Mouse (Mus musculus): ENCODE results near the gene Mink1. TPM values are rescaled to one million over a fixed set of nuclear protein-coding genes. Genes with fewer than 3 reads are reported as not detected.
A peak's percentile ranks its signal among the peaks of the same experiment; 100 is the strongest.

Gene Mink1
- polyA plus RNA-seq, 1 experiment from 2014 or later = 9.8 TPM

DNA sequence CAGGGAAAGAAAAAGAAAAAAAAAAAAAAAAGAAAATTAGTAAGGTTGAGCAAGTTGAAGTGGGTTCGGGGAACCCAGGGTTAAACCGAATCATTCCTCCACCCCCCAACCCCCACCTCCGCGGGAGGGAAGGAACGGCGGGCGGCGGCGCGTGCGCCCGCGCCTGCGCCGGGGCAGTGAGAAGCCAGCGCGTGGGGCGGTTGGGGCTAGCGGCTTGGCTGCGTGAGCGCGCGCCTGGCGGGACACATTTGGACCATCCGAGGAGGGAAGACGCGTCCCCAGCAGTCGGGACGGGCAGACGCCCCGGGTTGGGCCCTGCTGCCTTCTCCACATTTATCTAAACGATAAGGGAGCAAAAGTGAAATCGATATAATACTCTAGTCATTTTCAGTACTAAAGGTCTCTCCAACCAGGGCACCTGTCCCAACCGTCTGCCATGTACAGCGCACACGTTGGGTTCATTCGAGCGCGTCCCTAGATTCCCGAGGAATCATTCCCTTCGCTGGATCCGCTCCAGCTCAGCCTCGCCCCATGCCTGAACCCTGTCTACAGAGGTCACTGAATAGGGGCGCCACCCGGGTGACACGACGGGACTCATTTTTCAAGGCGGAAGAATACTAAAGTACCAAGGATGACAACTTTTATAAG, 92.4 kb downstream of the Mink1 start:
- Histone ChIP-seq H3K4me3 (ENCODE audit: low read length) (peak overlapping the region; percentile 74), H3K9me3 (replicated peaks; ENCODE audit: control insufficient read depth, low read length) (no peaks in the 10 kb centered on the region), H3K9ac (ENCODE audit: low read length) (peak overlapping the region; percentile 78), H3K27ac (ENCODE audit: low read length) (peak overlapping the region; percentile 96), H3K4me1 (ENCODE audit: control insufficient read depth, insufficient read depth, low read length) (peaks cover 44% of the 10 kb centered on the region), H3K36me3 (ENCODE audit: control insufficient read depth, insufficient read depth) (peaks cover 27% of the 10 kb centered on the region), H3K27me3 (ENCODE audit: control insufficient read depth, insufficient read depth, low read length) (no peaks in the 10 kb centered on the region), H3K4me2 (ENCODE audit: low read depth, low read length) (peak overlapping the region; percentile 92)
- peak; percentile 55 for ATAC-seq (replicated peaks; ENCODE audit: extremely low read depth, insufficient read depth, low FRiP score)
- WGBS = under 1% methylated on average over 46 of the region's 48 CpGs

- ATAC-seq (replicated peaks; ENCODE audit: extremely low read depth, insufficient read depth, low FRiP score) = 0 out of 2 replicates have a peak, but pooled peaks have one; percentile 5
- H3K4me1 ChIP-seq (ENCODE audit: control insufficient read depth, insufficient read depth, low read length) = peaks cover 40% of the 10 kb centered on the region
- H3K27me3 ChIP-seq (ENCODE audit: control insufficient read depth, insufficient read depth, low read length) = no peaks in the 10 kb centered on the region
Observed at GRCm38 (mm10) chr11:70655571-70656455, 93.1 kb downstream of the Mink1 start.

GRCm38 (mm10) chr11:70656456-70656927, 93.8 kb downstream of the Mink1 start:
- Histone ChIP-seq H3K4me3 (ENCODE audit: low read length) (peak overlapping the region; percentile 74), H3K9me3 (replicated peaks; ENCODE audit: control insufficient read depth, low read length) (no peaks in the 10 kb centered on the region), H3K36me3 (ENCODE audit: control insufficient read depth, insufficient read depth) (peaks cover 19% of the 10 kb centered on the region), H3K27ac (ENCODE audit: low read length) (peak overlapping the region; percentile 96), H3K9ac (ENCODE audit: low read length) (peak overlapping the region; percentile 78), H3K27me3 (ENCODE audit: control insufficient read depth, insufficient read depth, low read length) (no peaks in the 10 kb centered on the region), H3K4me2 (ENCODE audit: low read depth, low read length) (peak overlapping the region; percentile 92), H3K4me1 (ENCODE audit: control insufficient read depth, insufficient read depth, low read length) (peaks cover 36% of the 10 kb centered on the region)
- peak; percentile 66 for ATAC-seq (replicated peaks; ENCODE audit: extremely low read depth, insufficient read depth, low FRiP score)
- 9% methylated on average over 16 of the region's 16 CpGs for WGBS

More at GRCm38 (mm10) chr11:70655571-70656455, 93.1 kb downstream of the Mink1 start:
- Histone ChIP-seq H3K9me3 (replicated peaks; ENCODE audit: control insufficient read depth, low read length) (no peaks in the 10 kb centered on the region), H3K36me3 (ENCODE audit: control insufficient read depth, insufficient read depth) (peaks cover 25% of the 10 kb centered on the region), H3K27ac (ENCODE audit: low read length) (peak overlapping the region; percentile 96), H3K4me2 (ENCODE audit: low read depth, low read length) (peak overlapping the region; percentile 92), H3K4me3 (ENCODE audit: low read length) (peak overlapping the region; percentile 74), H3K9ac (ENCODE audit: low read length) (peak overlapping the region; percentile 78)
- under 1% methylated on average over 61 of the region's 61 CpGs for WGBS

DNA sequence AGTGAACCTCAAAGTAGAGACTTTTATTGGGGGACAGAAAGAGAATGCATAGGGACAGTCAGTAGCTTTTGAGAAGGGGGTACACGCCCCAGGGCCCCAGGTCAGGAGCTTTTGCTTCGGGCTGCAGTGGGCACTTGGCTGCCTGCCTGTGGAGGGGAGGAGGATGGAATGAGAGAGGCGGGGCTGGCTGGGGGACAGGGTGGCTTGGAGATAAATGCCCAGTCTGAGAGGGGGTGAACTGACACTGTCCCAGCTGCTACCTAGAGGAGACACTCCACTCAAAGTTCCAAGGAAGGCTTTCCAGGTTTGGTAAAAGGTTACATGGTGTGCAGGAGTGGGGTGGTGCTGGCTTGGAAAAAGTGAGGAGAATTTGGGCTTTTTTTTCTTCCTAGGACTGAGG, 94.3 kb downstream of the Mink1 start, which contains the start of gene Eno3:
Gene Eno3, plus strand, starts transcription at position 239 of the 400 bp plus-strand sequence.
- WGBS = 11% methylated on average over 3 of the region's 3 CpGs
- peak within 1 kb of the TSS; percentile 78 for H3K9ac ChIP-seq (ENCODE audit: low read length)
- peak within 1 kb of the TSS; percentile 92 for H3K4me2 ChIP-seq (ENCODE audit: low read depth, low read length)
- H3K27ac ChIP-seq (ENCODE audit: low read length) = peak within 1 kb of the TSS; percentile 96
- H3K27me3 ChIP-seq (ENCODE audit: control insufficient read depth, insufficient read depth, low read length) = no peaks in the 10 kb centered on the region
- ATAC-seq (replicated peaks; ENCODE audit: extremely low read depth, insufficient read depth, low FRiP score) = peak; percentile 45
- H3K4me3 ChIP-seq (ENCODE audit: low read length) = peak within 1 kb of the TSS; percentile 74
- H3K36me3 ChIP-seq (ENCODE audit: control insufficient read depth, insufficient read depth) = peaks cover 15% of the 10 kb centered on the region
- H3K4me1 ChIP-seq (ENCODE audit: control insufficient read depth, insufficient read depth, low read length) = peaks cover 31% of the 10 kb centered on the region
- H3K9me3 ChIP-seq (replicated peaks; ENCODE audit: control insufficient read depth, low read length) = no peaks in the 10 kb centered on the region

DNA sequence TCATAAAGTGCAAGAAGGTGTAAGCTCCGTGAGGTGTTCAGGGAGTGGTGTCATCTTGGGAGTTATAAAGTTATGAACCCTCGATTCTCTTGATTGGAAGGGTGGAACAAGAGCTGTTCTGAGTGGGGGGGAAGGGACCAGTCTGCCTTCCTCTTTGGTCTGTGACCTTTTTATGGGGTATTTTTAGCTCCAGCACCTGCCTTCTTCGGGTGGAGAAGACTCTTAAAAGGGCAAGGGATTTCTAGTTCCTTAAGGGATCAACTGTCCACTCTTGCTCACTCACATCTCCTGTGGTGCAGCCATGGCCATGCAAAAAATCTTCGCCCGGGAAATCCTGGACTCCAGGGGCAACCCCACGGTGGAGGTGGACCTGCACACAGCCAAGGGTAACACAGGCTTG, 94.9 kb downstream of the Mink1 start:
- Histone ChIP-seq H3K27me3 (ENCODE audit: control insufficient read depth, insufficient read depth, low read length) (no peaks in the 10 kb centered on the region), H3K27ac (ENCODE audit: low read length) (peak overlapping the region; percentile 96), H3K4me2 (ENCODE audit: low read depth, low read length) (peak overlapping the region; percentile 92), H3K9ac (ENCODE audit: low read length) (peak overlapping the region; percentile 78), H3K4me1 (ENCODE audit: control insufficient read depth, insufficient read depth, low read length) (peaks cover 25% of the 10 kb centered on the region), H3K4me3 (ENCODE audit: low read length) (peak overlapping the region; percentile 74), H3K9me3 (replicated peaks; ENCODE audit: control insufficient read depth, low read length) (no peaks in the 10 kb centered on the region), H3K36me3 (ENCODE audit: control insufficient read depth, insufficient read depth) (peaks cover 13% of the 10 kb centered on the region)
- WGBS = 36% methylated on average over 6 of the region's 6 CpGs
- ATAC-seq (replicated peaks; ENCODE audit: extremely low read depth, insufficient read depth, low FRiP score) = no peak

GRCm38 (mm10) chr11:70657991-70658390, 95.3 kb downstream of the Mink1 start:
- Histone ChIP-seq H3K4me1 (ENCODE audit: control insufficient read depth, insufficient read depth, low read length) (peaks cover 25% of the 10 kb centered on the region), H3K27me3 (ENCODE audit: control insufficient read depth, insufficient read depth, low read length) (no peaks in the 10 kb centered on the region), H3K4me3 (ENCODE audit: low read length) (peak overlapping the region; percentile 74), H3K4me2 (ENCODE audit: low read depth, low read length) (peak overlapping the region; percentile 92), H3K27ac (ENCODE audit: low read length) (peak overlapping the region; percentile 96), H3K9ac (ENCODE audit: low read length) (peak overlapping the region; percentile 78), H3K9me3 (replicated peaks; ENCODE audit: control insufficient read depth, low read length) (no peaks in the 10 kb centered on the region), H3K36me3 (ENCODE audit: control insufficient read depth, insufficient read depth) (peaks cover 15% of the 10 kb centered on the region)
- 52% methylated on average over 9 of the region's 9 CpGs for WGBS
- ATAC-seq (replicated peaks; ENCODE audit: extremely low read depth, insufficient read depth, low FRiP score) = no peak

- H3K9ac ChIP-seq (ENCODE audit: low read length) = peak overlapping the region; percentile 78
- H3K9me3 ChIP-seq (replicated peaks; ENCODE audit: control insufficient read depth, low read length) = no peaks in the 10 kb centered on the region
- H3K36me3 ChIP-seq (ENCODE audit: control insufficient read depth, insufficient read depth) = peaks cover 18% of the 10 kb centered on the region
- H3K27ac ChIP-seq (ENCODE audit: low read length) = peak overlapping the region; percentile 96; the same call in 1 of the 2 replicates
- ATAC-seq (replicated peaks; ENCODE audit: extremely low read depth, insufficient read depth, low FRiP score) = no peak
- WGBS = 69% methylated on average over 5 of the region's 5 CpGs
- no peaks in the 10 kb centered on the region for H3K27me3 ChIP-seq (ENCODE audit: control insufficient read depth, insufficient read depth, low read length)
- H3K4me2 ChIP-seq (ENCODE audit: low read depth, low read length) = peak overlapping the region; percentile 92
- peaks cover 24% of the 10 kb centered on the region for H3K4me1 ChIP-seq (ENCODE audit: control insufficient read depth, insufficient read depth, low read length)
- peak overlapping the region; percentile 74 for H3K4me3 ChIP-seq (ENCODE audit: low read length)
Observed at GRCm38 (mm10) chr11:70658521-70658920, 95.8 kb downstream of the Mink1 start.

DNA sequence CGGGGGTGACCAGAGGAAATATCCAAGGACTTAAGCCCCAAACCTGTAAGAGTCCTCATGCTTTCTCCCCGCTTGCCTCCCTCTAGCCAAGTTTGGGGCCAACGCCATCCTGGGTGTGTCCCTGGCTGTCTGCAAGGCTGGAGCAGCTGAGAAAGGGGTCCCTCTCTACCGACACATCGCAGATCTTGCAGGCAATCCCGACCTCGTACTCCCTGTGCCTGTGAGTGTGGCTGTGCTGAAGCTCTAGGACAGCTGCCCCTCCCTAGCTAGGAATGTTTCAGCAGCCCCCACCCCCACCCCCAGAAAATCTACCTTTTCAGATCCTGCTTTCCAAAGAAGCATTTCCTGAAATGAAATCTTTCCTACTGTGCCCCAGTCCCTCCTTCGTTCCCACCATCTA, 96.3 kb downstream of the Mink1 start:
- WGBS = 62% methylated on average over 8 of the region's 8 CpGs
- no peaks in the 10 kb centered on the region for H3K9me3 ChIP-seq (replicated peaks; ENCODE audit: control insufficient read depth, low read length)
- peak overlapping the region; percentile 78 for H3K9ac ChIP-seq (ENCODE audit: low read length)
- H3K27ac ChIP-seq (ENCODE audit: low read length) = peak overlapping the region; percentile 96; the same call in 1 of the 2 replicates
- peak overlapping the region; percentile 92 for H3K4me2 ChIP-seq (ENCODE audit: low read depth, low read length)
- H3K36me3 ChIP-seq (ENCODE audit: control insufficient read depth, insufficient read depth) = peaks cover 22% of the 10 kb centered on the region
- H3K4me1 ChIP-seq (ENCODE audit: control insufficient read depth, insufficient read depth, low read length) = peaks cover 24% of the 10 kb centered on the region
- peak overlapping the region; percentile 74 for H3K4me3 ChIP-seq (ENCODE audit: low read length)
- ATAC-seq (replicated peaks; ENCODE audit: extremely low read depth, insufficient read depth, low FRiP score) = no peak
- H3K27me3 ChIP-seq (ENCODE audit: control insufficient read depth, insufficient read depth, low read length) = no peaks in the 10 kb centered on the region
